Mouse (Mus musculus) heart, adult 2 months (tissue): Measurements from ENCODE around the gene Wnt5a.

ENCODE experiments used
- CTCF ChIP-seq: fragments of 200-600 bp; IDR thresholded peaks from 2 replicates; pipeline ENCODE4 v1.8.1; 2022; ENCODE audit warnings: antibody characterized with exemption, mild to moderate bottlenecking, moderate library complexity
- POLR2A ChIP-seq: fragments of 200-500 bp; IDR thresholded peaks from 2 replicates; pipeline ENCODE4 v1.6.1; 2011; ENCODE audit warnings: mild to moderate bottlenecking, low read depth, low read length, control low read depth; ENCODE audit not compliant: insufficient read depth

- no peak for TF ChIP-seq CTCF
- no peak for TF ChIP-seq POLR2A
Measured at GRCm38 (mm10) chr14:28515331-28515730, 10.8 kb downstream of the Wnt5a start.
